Mouse (Mus musculus) spleen, postnatal 14 days (tissue): ENCODE measurements around the gene Aktip.

Experiments
- DNase-seq, 2 experiments: peaks; one replicate each; pipeline ENCODE4 v3.0.0; 2021 to 2022; ENCODE audit warnings: low spot score in 2 of 2

The Aktip gene

DNA sequence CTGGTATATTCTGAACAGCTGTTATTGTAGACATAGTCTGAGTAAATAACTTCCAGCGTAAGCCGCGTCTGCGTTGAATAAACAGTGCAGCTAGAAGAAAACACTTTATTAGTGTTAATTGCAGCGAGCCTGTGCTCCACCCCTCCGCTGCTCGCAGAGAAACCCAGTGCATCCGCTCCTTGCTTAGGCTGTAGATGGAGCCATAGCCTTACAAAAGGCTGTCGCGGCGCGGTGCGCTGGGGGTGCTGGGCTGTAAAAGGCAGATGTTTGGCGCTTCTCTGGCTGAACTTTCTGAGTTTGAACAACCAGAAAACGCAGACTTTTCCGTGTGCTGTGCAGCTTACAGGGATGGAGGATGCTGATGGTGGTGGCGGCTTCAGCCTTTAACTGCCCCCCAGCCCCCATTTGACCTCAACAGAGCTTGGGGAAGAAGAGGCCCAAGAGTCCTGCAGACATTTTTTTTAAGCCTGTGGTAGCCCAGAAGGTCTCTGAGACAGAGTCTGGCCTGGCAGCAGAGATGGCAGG, 8.9 kb downstream of the Aktip start:
- DNase-seq, result peak in 1 of 2 experiments; percentile 12

DNA sequence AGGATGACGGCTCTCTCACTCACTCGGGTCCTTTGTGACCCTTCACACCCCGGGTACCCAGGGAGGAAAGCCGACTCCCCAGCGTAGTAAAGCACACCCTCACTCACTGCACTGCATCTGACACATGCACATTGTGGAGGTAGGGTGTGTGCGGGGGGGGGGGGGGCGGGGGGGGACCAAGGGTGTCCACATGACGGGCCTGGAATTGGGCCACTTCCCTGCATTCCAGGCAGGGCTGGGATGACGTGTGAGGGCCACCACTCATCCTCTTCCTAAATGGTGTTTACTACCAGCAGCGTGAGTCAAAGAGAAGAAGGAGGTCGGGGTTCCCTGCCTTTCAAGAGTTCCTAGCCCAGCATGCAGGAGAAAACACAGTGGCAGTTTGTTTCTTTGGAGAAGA, 11.6 kb downstream of the Aktip start:
- DNase-seq, result no peak

- no peak for DNase-seq
Measured at GRCm38 (mm10) chr8:91186372-91186771, 13.4 kb downstream of the Aktip start.

DNA sequence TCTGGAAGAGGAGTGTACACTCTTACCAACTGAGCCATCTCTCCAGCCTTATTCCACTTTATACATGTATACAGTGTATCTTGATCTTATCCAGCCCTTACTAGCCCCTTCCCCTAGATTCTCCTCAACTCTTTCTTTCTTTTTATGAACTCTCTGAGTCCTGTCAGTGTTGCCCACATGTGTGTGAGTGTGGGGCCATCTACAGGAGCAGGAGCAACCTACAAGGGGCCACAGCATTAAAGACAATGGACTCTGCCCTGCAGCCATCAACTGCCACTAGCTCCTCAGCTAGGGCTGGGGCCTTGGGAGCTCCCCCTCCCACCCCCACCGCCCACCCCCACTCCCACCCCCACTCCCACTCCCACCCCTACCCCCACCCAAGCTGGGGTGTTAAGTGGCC, 22.1 kb downstream of the Aktip start:
- DNase-seq, result no peak

DNA sequence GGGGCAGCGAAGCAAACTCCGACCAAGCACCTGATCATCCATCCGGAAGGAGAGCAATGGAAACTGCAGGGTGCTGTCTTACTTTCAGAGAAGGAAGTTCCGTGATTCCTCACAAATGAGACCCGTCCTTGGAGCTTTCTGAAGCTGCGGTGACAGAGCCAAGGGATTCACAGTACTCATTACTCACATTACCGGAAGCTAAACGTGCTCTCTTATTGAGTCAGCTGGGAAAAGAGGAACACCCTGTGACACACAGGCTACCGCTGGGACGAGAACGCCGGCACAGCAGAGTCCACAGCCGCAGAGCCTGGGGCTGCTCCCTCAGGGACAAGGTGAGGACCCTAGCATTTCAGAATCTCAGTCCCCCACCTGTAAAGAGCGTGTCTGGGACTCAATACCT, 23.6 kb downstream of the Aktip start:
- DNase-seq, result no peak

DNA sequence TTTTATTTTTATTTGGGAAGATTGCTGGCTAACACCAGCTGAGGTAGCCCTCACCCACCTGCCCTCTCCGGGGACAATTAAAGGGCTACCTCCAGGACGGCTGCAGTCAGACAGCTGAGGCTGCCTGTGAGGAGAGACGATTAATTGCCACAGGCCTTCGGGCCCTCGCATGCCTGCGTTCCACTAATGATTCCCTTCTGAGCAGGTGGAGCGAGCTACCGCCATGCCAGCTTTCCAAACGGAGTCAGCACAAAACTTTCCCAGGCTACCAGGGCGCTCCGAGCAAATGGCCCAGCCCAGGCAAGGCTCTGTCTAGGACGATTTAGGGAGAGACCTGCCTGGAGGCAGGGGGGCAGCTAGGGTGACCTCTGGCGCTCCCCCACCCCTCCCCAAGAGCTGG, 28.2 kb downstream of the Aktip start:
- DNase-seq, result no peak

DNA sequence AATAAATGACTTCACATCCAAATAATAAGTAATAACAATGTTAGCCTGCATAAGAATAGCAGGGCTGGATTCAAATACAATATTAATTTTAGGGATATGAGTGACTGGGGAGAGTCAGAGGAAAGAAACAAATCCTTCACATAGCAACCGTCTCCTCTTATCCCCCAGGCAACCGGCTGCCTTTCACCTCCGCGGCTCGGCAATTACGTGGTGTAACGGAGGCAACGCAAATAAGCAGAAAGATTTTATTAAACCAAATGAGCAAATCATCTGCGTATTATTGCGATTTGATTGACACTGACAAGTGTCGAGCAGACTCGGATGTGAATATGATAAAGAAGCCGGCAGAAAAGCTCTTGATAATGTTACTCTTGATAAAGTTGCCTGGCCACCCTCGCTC, 28.9 kb downstream of the Aktip start:
- DNase-seq, result no peak

DNA sequence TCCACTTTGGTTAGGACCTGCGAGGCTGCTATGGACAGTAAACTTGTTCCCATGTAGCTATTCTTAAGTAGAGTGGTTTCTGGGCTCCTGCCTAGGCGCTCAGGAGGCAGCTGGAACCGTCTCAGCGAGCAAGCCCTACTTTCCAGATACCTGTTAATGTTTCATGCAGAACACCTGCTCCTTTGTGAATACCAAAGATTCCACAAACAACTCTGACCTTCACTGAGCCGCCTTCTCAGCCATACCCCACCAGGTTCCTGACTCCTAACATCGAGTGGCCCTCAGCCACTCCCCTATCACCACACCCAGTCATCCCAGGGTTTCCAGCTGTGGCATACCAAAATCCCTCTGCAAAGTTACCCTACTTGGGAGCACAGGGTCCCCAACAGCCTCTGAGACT, 29.6 kb downstream of the Aktip start:
- no peak for DNase-seq

- no peak for DNase-seq
Measured at GRCm38 (mm10) chr8:91159959-91160800, 39.6 kb downstream of the Aktip start.

DNA sequence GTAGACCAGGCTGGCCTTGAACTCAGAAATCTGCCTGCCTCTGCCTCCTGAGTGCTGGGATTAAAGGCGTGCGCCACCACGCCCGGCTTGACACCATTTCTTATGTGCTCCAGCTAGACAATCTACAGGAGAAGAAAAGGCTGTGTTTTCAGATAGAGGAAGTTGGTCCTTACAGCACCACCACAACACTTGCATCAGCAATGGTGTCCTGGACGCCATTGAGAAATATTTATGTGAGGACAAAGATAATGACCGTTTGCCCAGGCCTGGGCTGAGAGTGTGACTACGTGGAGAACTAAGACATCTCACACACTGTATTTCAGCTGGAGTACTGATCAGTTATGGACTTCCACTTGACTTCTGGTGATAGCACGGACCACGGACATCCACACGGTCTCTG, 41.2 kb downstream of the Aktip start:
- no peak for DNase-seq

DNA sequence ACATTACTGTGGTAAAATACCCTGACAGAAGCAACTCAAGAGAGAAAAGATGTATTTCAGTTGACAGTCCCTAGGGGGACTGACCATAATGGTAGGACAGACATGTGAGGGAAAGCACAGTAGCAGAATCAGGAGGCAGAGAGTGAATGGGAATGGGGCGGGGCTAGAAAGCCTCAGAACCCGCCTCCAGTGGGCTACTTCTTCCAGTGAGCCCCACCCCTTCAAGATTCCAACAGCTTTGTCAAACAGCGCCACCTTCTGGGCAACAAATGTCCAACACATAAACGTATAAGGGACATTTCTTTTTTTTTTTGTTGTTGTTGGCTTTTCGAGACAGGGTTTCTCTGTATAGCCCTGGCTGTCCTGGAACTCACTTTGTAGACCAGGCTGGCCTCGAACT, 45.2 kb downstream of the Aktip start:
- peak in 1 of 2 experiments; percentile 12 for DNase-seq

DNA sequence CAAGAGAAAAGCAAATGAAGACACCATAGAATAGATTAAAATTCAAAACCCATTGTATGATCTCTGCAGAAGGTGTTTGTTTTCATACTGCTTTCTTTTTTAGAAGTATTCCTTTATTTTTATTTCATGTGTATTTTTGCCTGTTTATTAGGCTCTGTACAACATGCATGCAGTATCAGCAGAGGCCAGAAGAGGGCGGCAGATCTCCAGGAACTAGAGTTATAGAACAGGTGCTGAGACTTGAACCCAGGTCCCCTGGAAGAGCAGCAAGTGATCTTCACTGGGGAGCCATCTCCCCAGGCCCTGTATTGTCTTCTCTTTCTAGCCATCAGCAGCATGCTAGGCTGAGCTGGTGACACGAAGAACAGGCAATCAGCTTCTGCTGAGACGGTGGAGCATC, 45.9 kb downstream of the Aktip start:
- DNase-seq, result no peak

GRCm38 (mm10) chr8:91151531-91151930, 48.2 kb downstream of the Aktip start:
- DNase-seq, result no peak

- DNase-seq, result no peak
Measured at GRCm38 (mm10) chr8:91149298-91149697, 50.5 kb downstream of the Aktip start.

GRCm38 (mm10) chr8:91148643-91149178, 51.1 kb downstream of the Aktip start:
- DNase-seq, result no peak

DNA sequence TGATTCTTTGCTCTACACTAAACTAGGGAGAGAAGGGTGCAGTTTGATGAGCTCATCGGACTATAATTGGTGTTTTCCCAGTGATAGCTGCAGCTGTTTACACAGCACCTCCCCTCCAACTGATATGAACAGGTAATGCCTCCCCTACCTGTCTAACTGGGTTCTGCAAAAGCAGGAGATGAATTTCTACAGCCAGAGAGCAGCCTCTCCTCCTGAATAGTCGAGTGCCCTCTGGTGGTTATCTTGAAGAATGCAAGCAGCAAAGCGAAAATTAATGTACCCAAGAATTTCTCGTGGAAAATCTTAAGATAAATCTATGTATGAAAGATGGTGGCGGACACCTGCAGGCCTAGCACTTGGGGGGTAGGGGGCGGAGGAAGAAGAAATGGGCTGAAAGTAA, 52.1 kb downstream of the Aktip start:
- peak in 1 of 2 experiments; percentile 10 for DNase-seq

- DNase-seq, result no peak
Measured at GRCm38 (mm10) chr8:91140828-91141227, 58.9 kb downstream of the Aktip start.

GRCm38 (mm10) chr8:91135308-91136181, 64.2 kb downstream of the Aktip start:
- DNase-seq, result no peak

GRCm38 (mm10) chr8:91134659-91135058, 65.1 kb downstream of the Aktip start:
- no peak for DNase-seq

DNA sequence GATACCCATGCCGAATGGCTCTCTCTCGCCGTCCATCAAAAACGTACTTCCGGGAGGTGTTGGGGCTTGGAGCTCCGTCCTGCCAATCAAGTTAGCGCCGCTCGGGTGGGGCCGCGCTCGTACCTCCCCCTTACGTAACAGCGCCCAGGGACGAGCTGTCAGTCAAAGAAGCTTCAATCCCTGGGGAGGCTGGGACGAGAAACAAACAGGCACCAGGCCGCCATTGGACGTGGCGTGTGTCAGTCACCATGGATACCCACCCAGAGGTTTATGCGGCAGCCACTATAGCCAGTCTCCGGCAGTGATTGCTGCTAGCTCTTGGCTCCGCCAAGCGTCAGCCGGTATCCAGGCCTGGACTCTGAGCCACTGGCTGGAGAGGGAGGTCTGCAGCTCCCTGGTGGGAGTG, 65.7 kb downstream of the Aktip start:
- DNase-seq, result peak; percentile 87 to 94

- no peak for DNase-seq
Measured at GRCm38 (mm10) chr8:91133441-91134069, 66.2 kb downstream of the Aktip start.

DNA sequence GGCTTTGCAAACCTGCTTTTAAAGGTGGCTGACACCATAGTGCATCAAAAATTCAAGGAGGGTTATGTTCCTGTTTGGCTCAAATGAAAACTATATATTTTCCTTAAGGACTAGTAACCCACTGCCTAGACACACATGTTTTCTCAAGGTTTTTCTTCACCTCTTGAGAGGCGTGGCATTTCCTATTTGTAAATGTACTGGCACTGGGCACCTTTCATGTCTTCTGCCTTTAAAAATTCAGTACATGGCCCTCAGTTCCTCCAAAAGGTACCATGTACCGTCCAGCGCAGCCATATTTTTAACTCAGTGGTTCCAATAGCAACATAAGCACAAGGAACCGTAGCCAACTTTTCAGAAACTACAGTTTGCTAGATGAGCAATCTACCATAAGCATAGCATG, 67.0 kb downstream of the Aktip start:
- DNase-seq, result no peak
